ENCODE assay signal across 11 mouse cellular contexts in the genomic region with DNA sequence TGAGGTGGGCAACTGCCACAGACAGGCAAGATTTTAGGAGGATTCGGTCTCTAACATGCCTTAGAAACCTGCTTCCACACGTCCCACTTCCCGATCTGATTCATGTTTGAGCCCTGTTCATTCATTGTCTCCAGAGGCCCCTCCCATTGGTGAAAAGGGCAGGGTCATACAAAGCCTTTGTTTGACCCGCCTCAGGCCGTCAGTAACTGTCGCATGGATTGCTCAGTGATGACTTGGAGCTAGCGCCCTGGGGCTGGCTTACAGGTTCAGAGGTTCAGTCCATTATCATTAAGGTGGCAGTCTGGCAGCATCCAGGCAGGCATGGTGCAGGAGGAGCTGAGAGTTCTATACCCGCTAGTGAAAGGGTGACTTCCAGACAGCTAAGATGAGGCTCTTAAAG.
"Had no signal": no experiment of that assay in that cellular context is flagged by ENCODE, and none has a peak within 500 bp of the region (broad histone marks: within the 10 kb centered on the region; RNA-seq: fewer than 3 reads in every experiment).

No protein-coding gene starts in this region.

- DNase-seq: kidney, postnatal 14 days; left cerebral cortex, postnatal 4 days; lung, adult 18-20 months; thymus, postnatal 4 days had no signal

- H3K36me3 ChIP-seq: kidney, embryonic 15.5 days; limb, embryonic 13.5 days; midbrain, embryonic 13.5 days; neural tube, embryonic 15.5 days had no signal

- H3K9ac ChIP-seq: kidney, embryonic 15.5 days; limb, embryonic 13.5 days; liver, embryonic 14.5 days; midbrain, embryonic 13.5 days; neural tube, embryonic 15.5 days had no signal

- H3K27me3 ChIP-seq: kidney, embryonic 15.5 days; limb, embryonic 13.5 days; midbrain, embryonic 13.5 days; neural tube, embryonic 15.5 days had no signal

- H3K4me3 ChIP-seq: kidney, embryonic 15.5 days; limb, embryonic 13.5 days; midbrain, embryonic 13.5 days; myocyte; neural tube, embryonic 15.5 days had no signal

- H3K4me1 ChIP-seq: kidney, embryonic 15.5 days; limb, embryonic 13.5 days; midbrain, embryonic 13.5 days; neural tube, embryonic 15.5 days had no signal

- H3K4me2 ChIP-seq: kidney, embryonic 15.5 days; limb, embryonic 13.5 days; midbrain, embryonic 13.5 days; neural tube, embryonic 15.5 days had no signal

- H3K9me3 ChIP-seq: kidney, embryonic 15.5 days; limb, embryonic 13.5 days; midbrain, embryonic 13.5 days; neural tube, embryonic 15.5 days had no signal

- ATAC-seq: midbrain, embryonic 13.5 days had no signal

- H3K27ac ChIP-seq: kidney, embryonic 15.5 days; limb, embryonic 13.5 days; liver, embryonic 14.5 days; midbrain, embryonic 13.5 days; neural tube, embryonic 15.5 days; stomach, postnatal 0 days had no signal
